Mouse (Mus musculus) hindbrain, embryonic 16.5 days (tissue): ENCODE results near the gene Fam234a. TPM values are rescaled to one million over a fixed set of nuclear protein-coding genes. Genes with fewer than 3 reads are reported as not detected.
"Not testable (repeated sequence)": the region's sequence is repeated elsewhere in the genome, so short reads cannot be mapped to it uniquely, and the experiment has no call there.

Source experiments
- ATAC-seq: fragments of 200-750 bp; cut with Nextera tagmentation; 2 replicates; pipeline ENCODE4 v1.8.0; 2017; ENCODE audit warnings: moderate TSS enrichment, moderate library complexity
- H3K27ac ChIP-seq: fragments of 300-500 bp; sonication (generic); 2 replicates; pipeline ENCODE4 v1.5.1; 2014; ENCODE audit warnings: low read depth, mild to moderate bottlenecking, control low read depth, low read length, moderate library complexity
- H3K27me3 ChIP-seq: fragments of 300-500 bp; sonication (generic); replicated peaks from 2 replicates; pipeline ENCODE4 v1.6.1; 2014; ENCODE audit warnings: low read length; ENCODE audit not compliant: control insufficient read depth, insufficient read depth
- H3K36me3 ChIP-seq: fragments of 300-500 bp; sonication (generic); 2 replicates; pipeline ENCODE4 v1.6.1; 2014; ENCODE audit warnings: mild to moderate bottlenecking, low read length, moderate library complexity, mixed read lengths; ENCODE audit not compliant: control insufficient read depth, insufficient read depth
- H3K4me1 ChIP-seq: fragments of 300-500 bp; sonication (generic); 2 replicates; pipeline ENCODE4 v1.6.1; 2014; ENCODE audit warnings: low read depth, low read length; ENCODE audit not compliant: control insufficient read depth, insufficient read depth
- H3K4me2 ChIP-seq: fragments of 300-500 bp; sonication (generic); 2 replicates; pipeline ENCODE4 v1.6.1; 2014; ENCODE audit warnings: mild to moderate bottlenecking, low read length, control low read depth, moderate library complexity
- H3K4me3 ChIP-seq: fragments of 300-500 bp; sonication (generic); 2 replicates; pipeline ENCODE4 v1.5.1; 2014; ENCODE audit warnings: mild to moderate bottlenecking, low read length, control low read depth, moderate library complexity
- H3K9ac ChIP-seq: fragments of 300-500 bp; sonication (generic); 2 replicates; pipeline ENCODE4 v1.6.1; 2014; ENCODE audit warnings: low read depth, mild to moderate bottlenecking, control low read depth, low read length, moderate library complexity
- H3K9me3 ChIP-seq: fragments of 300-500 bp; sonication (generic); 2 replicates; pipeline ENCODE4 v1.6.1; 2014; ENCODE audit warnings: mild to moderate bottlenecking, low read length, moderate library complexity; ENCODE audit not compliant: control insufficient read depth
- WGBS: fragments of 180-500 bp; shearing (Covaris S2); extraction: QIAGEN DNeasy Blood & Tissue Kit; methylation state at CpG from one replicate; pipeline ENCODE4 v1.1.7; 2014; 5-methylcytosine and 5-hydroxymethylcytosine counted together
- polyA plus RNA-seq: library from polyadenylated mRNA; unstranded; fragments of >200 nt; fragmentation: Nextera tagmentation; extraction: Ambion mirVana; gene quantifications from 2 replicates; pipeline ENCODE4 v1.2.1, GENCODE M21; 2015

Gene Fam234a
- polyA plus RNA-seq, 1 experiment from 2014 or later: 35.9 TPM

DNA sequence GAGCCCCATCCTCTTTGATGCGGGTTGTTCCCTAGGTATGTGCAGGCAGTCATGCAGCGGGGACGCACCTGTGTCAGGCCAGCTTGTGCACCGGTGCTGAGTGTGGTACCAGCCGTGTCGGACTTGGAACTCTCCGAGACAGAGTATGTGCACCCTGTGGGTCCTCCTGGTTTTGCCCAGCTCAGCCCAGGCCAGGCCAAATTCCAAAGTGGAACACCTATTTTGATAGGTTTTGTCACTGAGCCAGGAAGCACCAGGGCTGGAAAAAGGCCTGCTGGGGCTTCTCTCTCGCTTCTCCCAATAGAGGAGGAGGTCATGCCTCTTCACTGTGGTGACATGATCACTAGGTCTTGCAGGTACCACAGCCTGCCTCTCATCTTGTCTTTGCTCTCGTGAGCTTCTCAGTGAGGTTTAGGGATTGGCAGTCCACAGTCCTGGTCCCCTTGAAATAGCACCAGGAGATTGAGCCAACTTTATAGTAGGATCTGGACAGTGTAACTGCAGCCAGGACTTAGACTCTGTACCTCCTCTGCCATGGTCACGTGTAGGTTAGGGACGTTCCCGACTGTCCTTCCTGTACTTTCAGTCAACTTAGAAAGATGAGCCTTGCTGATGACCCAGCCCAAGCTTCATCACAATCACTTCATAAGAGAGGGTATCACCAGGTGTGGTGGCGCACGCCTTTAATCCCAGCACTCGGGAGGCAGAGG, 51.4 kb downstream of the Fam234a start:
- Histone ChIP-seq H3K27me3 (no peaks in the 10 kb centered on the region), H3K9me3 (no peaks in the 10 kb centered on the region), H3K4me2 (no peak overlapping the region), H3K4me1 (no peaks in the 10 kb centered on the region), H3K9ac (no peak overlapping the region), H3K4me3 (no peak overlapping the region), H3K27ac (no peak overlapping the region), H3K36me3 (peaks cover 57% of the 10 kb centered on the region)
- WGBS: 98% methylated on average over 15 of the region's 15 CpGs
- ATAC-seq: no peak

DNA sequence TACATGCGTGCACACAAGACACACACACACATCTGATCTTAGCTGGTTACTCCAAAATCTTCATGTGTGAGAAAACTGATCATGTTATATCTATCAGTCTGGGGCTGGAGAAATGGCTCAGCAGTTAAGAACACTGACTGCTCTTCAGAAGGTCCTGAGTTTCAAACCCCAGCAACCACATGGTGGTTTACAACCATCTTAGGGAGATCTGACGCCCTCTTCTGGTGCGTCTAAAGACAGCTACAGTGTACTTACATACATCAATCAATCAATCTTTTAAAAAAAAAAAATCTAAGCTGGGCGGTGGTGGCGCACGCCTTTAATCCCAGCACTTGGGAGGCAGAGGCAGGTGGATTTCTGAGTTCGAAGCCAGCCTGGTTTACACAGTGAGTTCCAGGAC, 52.6 kb downstream of the Fam234a start:
- H3K27me3 ChIP-seq, H3K9ac ChIP-seq, H3K4me1 ChIP-seq, H3K9me3 ChIP-seq, H3K4me2 ChIP-seq, H3K27ac ChIP-seq, ATAC-seq, H3K4me3 ChIP-seq: not testable (repeated sequence)
- 95% methylated on average over 7 of the region's 7 CpGs for WGBS
- H3K36me3 ChIP-seq: peaks cover 59% of the 10 kb centered on the region

DNA sequence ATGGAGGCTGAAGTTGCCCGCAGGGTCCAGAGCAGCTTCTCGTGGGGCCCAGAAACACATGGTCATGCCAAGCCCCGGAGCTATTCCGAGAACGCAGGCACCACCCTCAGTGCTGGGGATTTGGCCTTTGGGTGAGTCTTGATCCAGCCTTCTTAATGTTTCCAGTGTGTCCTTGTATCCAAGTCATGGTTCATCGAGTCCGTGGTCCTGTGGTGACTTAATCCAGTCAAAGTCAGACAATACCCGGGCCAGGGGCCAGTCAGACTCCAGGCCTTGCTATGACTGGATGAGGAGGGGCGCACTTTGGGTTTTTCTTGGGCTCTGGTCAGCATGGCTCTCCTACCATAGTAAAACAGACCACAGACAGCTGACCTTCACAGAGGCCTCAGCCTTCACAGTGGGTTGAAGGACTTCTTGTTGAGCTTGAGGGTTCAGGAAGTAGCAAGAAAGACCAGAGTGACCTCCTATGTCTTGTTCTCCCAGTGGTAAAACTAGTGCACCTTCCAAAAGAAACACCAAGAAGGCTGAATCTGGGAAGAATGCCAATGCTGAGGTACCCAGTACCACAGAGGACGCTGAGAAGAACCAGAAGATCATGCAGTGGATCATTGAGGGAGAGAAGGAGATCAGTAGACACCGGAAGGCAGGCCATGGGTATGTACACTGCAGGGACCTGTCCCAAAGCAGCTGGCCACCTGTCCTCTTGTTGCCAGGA, 55.8 kb downstream of the Fam234a start:
- H3K4me1 ChIP-seq: no peaks in the 10 kb centered on the region
- no peak for ATAC-seq
- no peak overlapping the region for H3K27ac ChIP-seq
- no peak overlapping the region for H3K4me2 ChIP-seq
- H3K27me3 ChIP-seq: no peaks in the 10 kb centered on the region
- no peaks in the 10 kb centered on the region for H3K9me3 ChIP-seq
- H3K9ac ChIP-seq: no peak overlapping the region
- 90% methylated on average over 11 of the region's 11 CpGs for WGBS
- H3K4me3 ChIP-seq: no peak overlapping the region
- H3K36me3 ChIP-seq: peaks cover 58% of the 10 kb centered on the region

DNA sequence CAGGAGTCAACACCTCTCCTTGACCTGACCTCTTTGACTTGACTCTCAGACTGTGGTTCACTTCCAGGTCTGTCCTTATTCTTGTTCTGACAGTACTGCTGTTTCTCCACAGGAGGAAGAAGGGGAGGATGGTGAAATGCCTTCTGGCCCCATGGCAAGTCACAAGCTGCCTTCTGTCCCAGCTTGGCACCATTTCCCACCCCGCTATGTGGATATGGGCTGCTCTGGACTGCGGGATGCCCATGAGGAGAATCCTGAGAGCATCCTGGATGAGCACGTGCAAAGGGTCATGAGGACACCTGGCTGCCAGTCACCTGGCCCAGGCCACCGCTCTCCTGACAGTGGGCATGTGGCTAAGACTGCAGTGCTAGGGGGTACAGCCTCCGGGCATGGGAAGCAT, 56.5 kb downstream of the Fam234a start:
- H3K4me2 ChIP-seq: no peak overlapping the region
- WGBS: 97% methylated on average over 5 of the region's 5 CpGs
- H3K9ac ChIP-seq: no peak overlapping the region
- H3K9me3 ChIP-seq: no peaks in the 10 kb centered on the region
- peaks cover 55% of the 10 kb centered on the region for H3K36me3 ChIP-seq
- ATAC-seq: no peak
- H3K27ac ChIP-seq: no peak overlapping the region
- no peaks in the 10 kb centered on the region for H3K4me1 ChIP-seq
- no peaks in the 10 kb centered on the region for H3K27me3 ChIP-seq
- H3K4me3 ChIP-seq: no peak overlapping the region

DNA sequence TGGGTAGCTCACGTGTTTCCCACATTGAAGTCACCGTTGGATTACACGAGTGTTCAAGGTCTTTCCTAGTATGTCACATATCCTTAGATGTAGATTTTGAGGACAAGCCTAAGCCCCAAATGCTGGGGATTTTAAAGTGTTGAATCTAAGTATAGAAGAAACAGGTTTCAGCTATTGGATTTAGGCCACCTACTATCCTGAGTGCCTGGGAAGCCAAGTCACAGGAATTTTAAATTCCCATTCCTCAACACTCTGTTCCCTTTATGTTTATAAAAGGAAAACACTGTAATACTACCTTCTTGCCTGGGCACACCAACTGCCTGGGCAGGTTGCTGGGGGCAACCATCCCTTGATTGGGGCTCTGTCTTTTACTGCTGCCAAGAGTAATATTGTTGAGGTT, 62.9 kb downstream of the Fam234a start:
- ATAC-seq: no peak
- no peaks in the 10 kb centered on the region for H3K4me1 ChIP-seq
- peaks cover 14% of the 10 kb centered on the region for H3K36me3 ChIP-seq
- no peak overlapping the region for H3K27ac ChIP-seq
- H3K9me3 ChIP-seq: no peaks in the 10 kb centered on the region
- no peak overlapping the region for H3K4me2 ChIP-seq
- H3K9ac ChIP-seq: no peak overlapping the region
- H3K27me3 ChIP-seq: no peaks in the 10 kb centered on the region
- WGBS: 96% methylated on average over 3 of the region's 3 CpGs
- no peak overlapping the region for H3K4me3 ChIP-seq

DNA sequence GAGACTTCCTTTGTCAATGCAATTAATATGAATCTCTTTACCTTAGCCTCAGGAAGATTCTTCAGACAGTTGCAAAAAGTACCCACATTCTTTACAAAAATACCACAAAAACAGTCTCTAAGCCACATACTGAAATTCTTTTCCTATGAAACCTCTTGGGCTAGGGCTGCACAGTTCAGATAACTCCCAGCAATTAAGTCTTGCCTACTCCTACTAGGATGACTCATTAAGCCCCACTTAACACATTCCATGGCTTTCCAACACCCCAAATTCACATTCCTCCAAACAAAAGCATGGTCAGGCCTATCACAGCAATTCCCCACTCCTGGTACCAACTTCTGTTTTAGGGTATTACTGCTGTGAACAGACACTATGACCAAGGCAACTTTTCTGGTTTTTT, 65.4 kb downstream of the Fam234a start:
- no peak overlapping the region for H3K4me3 ChIP-seq
- no peaks in the 10 kb centered on the region for H3K4me1 ChIP-seq
- H3K27ac ChIP-seq: no peak overlapping the region
- H3K36me3 ChIP-seq: peaks cover 10% of the 10 kb centered on the region
- no peaks in the 10 kb centered on the region for H3K9me3 ChIP-seq
- no peak overlapping the region for H3K9ac ChIP-seq
- no peak overlapping the region for H3K4me2 ChIP-seq
- H3K27me3 ChIP-seq: no peaks in the 10 kb centered on the region
- ATAC-seq: no peak

DNA sequence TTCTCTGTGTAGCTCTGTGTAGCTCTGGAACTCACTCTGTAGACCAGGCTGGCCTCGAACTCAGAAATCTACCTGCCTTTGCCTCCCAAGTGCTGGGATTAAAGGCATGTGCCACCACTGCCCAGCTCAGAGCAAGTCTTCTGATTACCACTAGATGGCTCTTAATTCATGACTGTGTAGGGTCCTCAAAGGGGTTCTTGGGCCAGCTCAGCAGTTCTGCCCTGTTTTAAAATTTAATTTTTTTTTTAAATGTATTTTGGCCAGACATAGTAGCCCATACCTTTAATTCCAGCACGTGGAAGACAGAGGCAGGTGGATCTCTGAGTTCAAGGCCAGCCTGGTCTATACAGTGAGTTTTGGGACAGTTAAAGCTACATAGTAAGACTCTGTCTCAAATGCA, 68.8 kb downstream of the Fam234a start:
- not testable (repeated sequence) for H3K4me2 ChIP-seq, H3K9ac ChIP-seq, H3K36me3 ChIP-seq, H3K4me3 ChIP-seq, H3K9me3 ChIP-seq, H3K27me3 ChIP-seq, ATAC-seq, H3K4me1 ChIP-seq, H3K27ac ChIP-seq
- 92% methylated on average over 2 of the region's 2 CpGs for WGBS

DNA sequence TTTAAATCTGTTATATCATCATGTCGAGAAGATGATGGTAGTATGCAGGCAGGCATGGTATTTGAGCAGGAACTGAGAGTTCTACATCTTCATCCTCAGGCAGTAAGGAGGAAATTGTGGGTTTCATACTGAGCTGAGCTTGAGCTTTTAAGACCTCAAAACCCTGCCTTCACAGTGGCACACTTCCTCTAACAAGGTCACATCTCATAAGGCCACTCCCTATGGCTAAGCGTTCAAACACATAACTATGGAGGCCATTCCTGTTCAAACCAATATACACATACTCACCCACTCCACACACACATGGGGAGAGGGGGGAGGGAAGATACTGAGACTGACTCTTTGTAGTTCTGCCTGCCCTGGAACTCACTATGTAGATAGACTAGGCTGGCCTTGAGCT, 76.0 kb downstream of the Fam234a start:
- H3K27ac ChIP-seq: no peak overlapping the region
- no peak overlapping the region for H3K4me2 ChIP-seq
- 95% methylated on average over 2 of the region's 2 CpGs for whole genome bisulfite sequencing
- no peak overlapping the region for H3K9ac ChIP-seq
- no peaks in the 10 kb centered on the region for H3K4me1 ChIP-seq
- H3K4me3 ChIP-seq: no peak overlapping the region
- no peak for ATAC-seq
- H3K27me3 ChIP-seq: no peaks in the 10 kb centered on the region
- H3K36me3 ChIP-seq: no peaks in the 10 kb centered on the region
- H3K9me3 ChIP-seq: no peaks in the 10 kb centered on the region

DNA sequence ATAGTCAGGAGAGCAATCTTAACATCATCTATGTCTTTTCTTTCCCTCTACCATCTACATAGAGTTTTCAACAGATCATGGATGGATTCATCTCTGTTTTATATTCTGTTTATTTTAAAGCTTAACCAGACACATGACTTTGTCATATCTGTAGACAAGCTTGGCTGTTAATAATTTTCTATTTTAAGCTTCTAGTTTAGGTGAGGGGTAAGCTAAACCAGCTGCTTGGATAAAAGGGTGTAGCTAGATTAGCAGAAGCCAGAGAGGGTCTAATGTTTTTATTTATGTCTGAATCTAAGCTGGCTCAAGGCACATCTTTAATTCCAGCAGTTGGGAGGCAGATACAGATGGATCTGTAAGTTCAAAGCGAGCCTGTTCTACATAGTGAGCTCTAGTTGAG, 81.3 kb downstream of the Fam234a start:
- Histone ChIP-seq H3K4me3 (no peak overlapping the region), H3K9me3 (no peaks in the 10 kb centered on the region), H3K27ac (no peak overlapping the region), H3K9ac (no peak overlapping the region), H3K36me3 (no peaks in the 10 kb centered on the region), H3K4me2 (no peak overlapping the region), H3K4me1 (no peaks in the 10 kb centered on the region), H3K27me3 (no peaks in the 10 kb centered on the region)
- ATAC-seq: no peak
- WGBS: 100% methylated on average over 1 of the region's 1 CpGs
